Mouse (Mus musculus) ES-Bruce4 (cell line): ENCODE measurements around the gene Prcd.

Experiments
- CTCF ChIP-seq: IDR thresholded peaks from one replicate; pipeline ENCODE4 v1.8.1; 2011; ENCODE audit warnings: low read depth, low read length
- POLR2A ChIP-seq: IDR thresholded peaks from one replicate; pipeline ENCODE4 v1.8.1; 2011; ENCODE audit warnings: low read length; ENCODE audit not compliant: insufficient read depth

DNA sequence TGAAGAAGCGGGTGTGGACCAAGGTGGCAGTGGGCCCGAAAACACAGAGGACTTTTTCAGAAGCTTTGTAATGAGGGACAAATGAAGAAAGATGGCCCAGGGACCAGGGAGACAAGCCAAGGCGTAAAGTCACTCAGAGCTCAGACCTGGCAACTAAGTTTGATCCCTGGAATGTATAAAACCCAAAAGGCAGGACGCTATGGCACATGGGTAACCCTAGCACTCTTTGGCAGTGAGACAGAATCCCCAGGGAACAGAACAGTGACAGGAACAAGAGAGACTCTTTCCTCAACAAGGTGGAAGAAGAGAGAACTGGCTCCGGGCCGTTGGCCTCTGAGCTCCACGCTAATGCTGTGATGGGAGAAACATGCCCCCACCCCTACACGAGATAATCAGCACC is 2.5 kb upstream of the Prcd start:
- TF ChIP-seq POLR2A = no peak
- TF ChIP-seq CTCF = no peak
